Comparison of ENCODE assay signal across 8 mouse cellular contexts in genomic region chr2:116071571-116072320, GRCm38 (mm10). TPM values are rescaled to one million over a fixed set of nuclear protein-coding genes. Genes with fewer than 3 reads are reported as not detected.
DNase-seq lines count a peak whose midpoint lies in the region; ATAC-seq and TF ChIP-seq lines count a peak whose summit lies in the region.

No protein-coding gene starts in this region.

- H3K4me3 ChIP-seq in cortical plate, adult 2 months (ENCODE audit: insufficient read depth, low read length): peak overlapping the region; percentile 26
- peak overlapping the region; percentile 92 for H3K4me3 ChIP-seq in heart, embryonic 13.5 days
- H3K4me3 ChIP-seq in kidney, embryonic 14.5 days (ENCODE audit: low read length): peak overlapping the region; percentile 72
- H3K4me3 ChIP-seq in neural tube, embryonic 13.5 days: peak overlapping the region; percentile 73

- peak overlapping the region; percentile 62; the same call in 1 of the 2 replicates for H3K27ac ChIP-seq in cortical plate, adult 2 months (ENCODE audit: insufficient read depth, low read length)
- peak overlapping the region; percentile 70 for H3K27ac ChIP-seq in heart, embryonic 13.5 days (replicated peaks)
- peak overlapping the region; percentile 99 for H3K27ac ChIP-seq in kidney, embryonic 14.5 days (ENCODE audit: low read depth, low read length)
- peak overlapping the region; percentile 98 for H3K27ac ChIP-seq in neural tube, embryonic 13.5 days (replicated peaks)

- no peaks in the 10 kb centered on the region; the same call in 1 of the 2 replicates for H3K27me3 ChIP-seq in heart, embryonic 13.5 days (replicated peaks)
- H3K27me3 ChIP-seq in kidney, embryonic 14.5 days (ENCODE audit: control insufficient read depth, insufficient read depth, low read length): no peaks in the 10 kb centered on the region
- H3K27me3 ChIP-seq in neural tube, embryonic 13.5 days: peaks cover 19% of the 10 kb centered on the region; the same call in 1 of the 2 replicates

- peak; percentile 88 for DNase-seq in right cerebral cortex, postnatal 4 days
- no peak for DNase-seq in right cerebral cortex, adult 18-20 months
- DNase-seq in lung, adult 18-20 months: peak; percentile 62 to 72
- no peak for DNase-seq in cerebellum, adult 8-10 months

- TF ChIP-seq POLR2A in cortical plate, adult 2 months (IDR thresholded peaks at IDR 0.05; ENCODE audit: extremely low read depth, insufficient read depth, low read length): no peak

- peak overlapping the region; percentile 100 for H3K9ac ChIP-seq in heart, embryonic 13.5 days
- peak overlapping the region; percentile 91 for H3K9ac ChIP-seq in kidney, embryonic 14.5 days (ENCODE audit: low read depth, low read length)
- peak overlapping the region; percentile 96 for H3K9ac ChIP-seq in neural tube, embryonic 13.5 days

- H3K36me3 ChIP-seq in heart, embryonic 13.5 days: no peaks in the 10 kb centered on the region
- H3K36me3 ChIP-seq in kidney, embryonic 14.5 days (ENCODE audit: control insufficient read depth, insufficient read depth, low read length): peaks cover 2% of the 10 kb centered on the region; the same call in 1 of the 2 replicates
- H3K36me3 ChIP-seq in neural tube, embryonic 13.5 days: no peaks in the 10 kb centered on the region

- no peaks in the 10 kb centered on the region for H3K4me1 ChIP-seq in cortical plate, adult 2 months (ENCODE audit: control insufficient read depth, insufficient read depth, low read length)
- peaks cover 38% of the 10 kb centered on the region for H3K4me1 ChIP-seq in heart, embryonic 13.5 days
- peaks cover 12% of the 10 kb centered on the region; the same call in 1 of the 2 replicates for H3K4me1 ChIP-seq in kidney, embryonic 14.5 days (ENCODE audit: control insufficient read depth, insufficient read depth, low read length)
- H3K4me1 ChIP-seq in neural tube, embryonic 13.5 days (replicated peaks): peaks cover 72% of the 10 kb centered on the region

- TF ChIP-seq CTCF in cortical plate, adult 2 months (IDR thresholded peaks at IDR 0.05; ENCODE audit: extremely low read depth, insufficient read depth, low read length): peak; percentile 38; the same call in 1 of the 2 replicates

- peak overlapping the region; percentile 90 for H3K4me2 ChIP-seq in heart, embryonic 13.5 days
- H3K4me2 ChIP-seq in kidney, embryonic 14.5 days (replicated peaks; ENCODE audit: low read depth, low read length): peak overlapping the region; percentile 74
- H3K4me2 ChIP-seq in neural tube, embryonic 13.5 days: peak overlapping the region; percentile 84

- WGBS in heart, embryonic 13.5 days: 3% methylated on average over 25 of the region's 25 CpGs
- WGBS in kidney, embryonic 14.5 days: under 1% methylated on average over 25 of the region's 25 CpGs
- WGBS in neural tube, embryonic 13.5 days: under 1% methylated on average over 25 of the region's 25 CpGs

- no peaks in the 10 kb centered on the region for H3K9me3 ChIP-seq in heart, embryonic 13.5 days
- no peaks in the 10 kb centered on the region for H3K9me3 ChIP-seq in kidney, embryonic 14.5 days (ENCODE audit: control insufficient read depth, low read length)
- no peaks in the 10 kb centered on the region for H3K9me3 ChIP-seq in neural tube, embryonic 13.5 days

- ATAC-seq in heart, embryonic 13.5 days (ENCODE audit: extremely low read depth, insufficient number of reproducible peaks, low FRiP score, low TSS enrichment): no peak
- no peak for ATAC-seq in kidney, embryonic 14.5 days (ENCODE audit: low FRiP score, low TSS enrichment)
- no peak for ATAC-seq in neural tube, embryonic 13.5 days (ENCODE audit: low read depth)

RNA-seq across cellular contexts. Expression of gene Meis2, which starts 6.1 kb away (rescaled TPM):
- polyA plus RNA-seq in cortical plate, adult 2 months (2012; rRNA removed): 62.9 and 86.1 TPM in 2 replicates
- 30.1 and 32.0 TPM in 2 replicates for polyA plus RNA-seq in heart, embryonic 13.5 days (2015; fragmentation: Nextera tagmentation; extraction: Ambion mirVana)
- 111 and 112 TPM in 2 replicates for polyA plus RNA-seq in kidney, embryonic 14.5 days (2014; fragmentation: Nextera tagmentation; extraction: Ambion mirVana)
- polyA plus RNA-seq in neural tube, embryonic 13.5 days (2015; fragmentation: Nextera tagmentation; extraction: Ambion mirVana): 92.0 and 98.7 TPM in 2 replicates

Comparison
In these comparisons a context has a peak if more than half of its experiments do, and no peak if none do; other contexts are left out.
1. DNase-seq: peak in right cerebral cortex, postnatal 4 days (single experiment) and lung, adult 18-20 months (2 of 2); none in right cerebral cortex, adult 18-20 months (single experiment) and cerebellum, adult 8-10 months (single experiment).
2. H3K4me3 ChIP-seq: peak in every context shown above with its lines; median percentile 92 in heart, embryonic 13.5 days; 73 in neural tube, embryonic 13.5 days; 72 in kidney, embryonic 14.5 days; 26 in cortical plate, adult 2 months.
3. Peak in every context shown above with its lines, with median percentiles within 50 percentile points of each other: H3K27ac ChIP-seq, H3K4me2 ChIP-seq and H3K9ac ChIP-seq.